Mouse (Mus musculus) heart, adult 9 months (tissue): ENCODE measurements around the gene Ccl6.

Source experiments
- DNase-seq, 2 experiments: peaks; one replicate each; pipeline ENCODE4 v3.0.0; 2022; ENCODE audit warnings: low spot score in 2 of 2

The Ccl6 gene

DNA sequence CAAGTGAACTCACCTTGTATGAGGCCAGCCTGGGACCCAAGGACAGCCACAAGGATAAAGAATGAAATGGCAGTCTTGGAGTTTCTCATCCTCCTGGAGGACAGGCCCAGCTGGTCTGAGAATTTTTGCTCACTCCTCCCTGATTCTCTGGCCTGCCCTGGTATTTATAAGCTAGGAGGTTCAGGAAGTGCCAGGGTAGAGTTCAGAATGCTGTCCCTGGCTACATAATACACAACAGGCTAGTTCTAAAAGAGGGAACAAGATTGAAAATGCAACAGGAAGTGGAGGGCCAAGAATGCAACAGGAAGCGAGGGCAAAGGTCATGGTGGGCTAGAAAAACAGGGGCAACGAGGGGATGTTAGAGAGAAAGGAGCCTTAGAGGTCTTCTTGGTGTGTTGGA lies at the start of gene Ccl6:
Gene Ccl6 (minus strand): TSS at position 235 of the 400 bp plus-strand sequence.
- DNase-seq, result peak in 1 of 2 experiments; percentile 37

GRCm38 (mm10) chr11:83641216-83641615 lies 48.3 kb upstream of the Ccl6 start:
- no peak for DNase-seq

GRCm38 (mm10) chr11:83640141-83640540 lies 47.3 kb upstream of the Ccl6 start:
- peak in 1 of 2 experiments; percentile 33 for DNase-seq

DNA sequence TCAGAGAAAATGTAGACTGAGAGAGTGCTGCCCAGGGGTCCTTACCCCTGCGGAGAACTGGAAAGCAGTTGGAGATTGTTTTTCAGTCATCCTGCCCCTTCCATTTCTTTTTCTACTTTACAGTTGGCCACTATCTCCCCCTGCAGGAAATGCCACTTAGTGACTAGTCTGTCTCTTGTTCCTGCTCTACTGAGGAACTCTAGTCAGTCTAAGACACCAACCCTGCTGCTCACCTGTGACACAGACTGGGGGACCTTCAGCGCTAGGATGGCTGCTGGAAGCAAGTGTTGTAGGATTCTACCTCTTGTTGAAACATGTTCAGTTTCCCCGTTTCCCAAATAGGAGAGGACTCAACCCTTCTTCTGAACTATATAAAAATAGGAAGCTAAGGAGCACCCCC lies 46.6 kb upstream of the Ccl6 start:
- DNase-seq, result no peak

DNA sequence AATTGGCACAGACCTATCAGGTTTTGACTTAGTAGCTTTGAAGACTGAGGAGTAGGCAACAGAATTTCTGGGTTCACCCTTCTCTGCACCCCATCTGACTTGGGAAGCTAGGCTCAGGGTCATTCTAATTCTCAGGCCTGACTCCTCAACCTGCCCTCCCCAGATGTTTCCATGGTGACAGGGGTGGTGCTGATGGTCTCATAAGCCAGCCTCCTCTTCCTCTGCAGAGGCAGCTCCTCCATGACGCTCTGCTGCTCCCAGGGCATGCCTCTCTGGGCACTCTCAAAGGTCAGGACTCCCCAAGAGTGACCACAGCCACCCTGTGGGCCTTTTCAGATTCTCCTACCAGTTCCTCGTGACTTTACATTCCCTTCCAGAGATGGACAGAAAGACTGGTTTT lies 46.0 kb upstream of the Ccl6 start:
- no peak for DNase-seq

- no peak for DNase-seq
These were observed 43.9 kb upstream of the Ccl6 start for GRCm38 (mm10) chr11:83636742-83637235.

- DNase-seq, result no peak
These were observed 42.0 kb upstream of the Ccl6 start for GRCm38 (mm10) chr11:83634898-83635297.

DNA sequence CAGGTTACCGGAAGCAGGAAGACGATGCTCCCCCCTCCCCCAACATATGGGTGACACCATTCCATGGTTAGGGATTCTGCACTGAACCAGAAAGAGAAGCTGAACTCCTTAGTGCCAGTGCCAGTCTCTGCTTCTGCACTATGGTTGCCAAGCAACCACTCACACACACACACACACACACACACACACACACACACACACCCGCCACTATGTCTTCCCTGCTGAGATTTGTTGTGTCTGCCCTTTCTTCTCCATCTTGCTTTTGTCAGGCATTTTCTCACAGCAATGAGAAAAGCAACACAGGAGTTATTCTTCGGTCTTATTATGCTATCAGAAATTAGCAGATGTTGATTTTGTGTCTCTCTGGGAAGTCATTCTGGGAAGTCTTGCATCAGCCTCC lies 41.5 kb upstream of the Ccl6 start:
- no peak for DNase-seq

GRCm38 (mm10) chr11:83632744-83633143 lies 39.9 kb upstream of the Ccl6 start:
- DNase-seq, result no peak

DNA sequence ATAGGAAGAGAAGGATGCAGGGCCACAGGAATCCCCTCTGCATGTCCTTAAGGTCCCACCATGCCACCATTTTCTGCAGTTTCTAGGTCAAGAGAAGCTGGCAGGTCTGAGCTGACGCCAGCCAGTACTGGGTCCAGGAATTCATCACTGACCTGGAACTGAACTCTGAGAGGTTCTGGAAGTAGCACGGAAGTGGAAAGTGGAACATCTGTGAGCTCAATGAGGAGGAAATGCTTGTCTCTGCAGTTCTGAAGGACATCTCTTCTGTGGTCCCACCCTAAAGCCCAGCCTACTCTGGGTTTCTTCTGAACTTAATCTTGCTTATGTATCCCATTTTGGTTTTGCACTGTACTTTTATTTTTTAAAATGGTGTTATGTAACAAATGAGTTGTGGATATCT lies 38.2 kb upstream of the Ccl6 start:
- DNase-seq, result peak in 1 of 2 experiments; percentile 51

GRCm38 (mm10) chr11:83630630-83631029 lies 37.7 kb upstream of the Ccl6 start:
- no peak for DNase-seq

GRCm38 (mm10) chr11:83628808-83629207 lies 35.9 kb upstream of the Ccl6 start:
- DNase-seq, result no peak

DNA sequence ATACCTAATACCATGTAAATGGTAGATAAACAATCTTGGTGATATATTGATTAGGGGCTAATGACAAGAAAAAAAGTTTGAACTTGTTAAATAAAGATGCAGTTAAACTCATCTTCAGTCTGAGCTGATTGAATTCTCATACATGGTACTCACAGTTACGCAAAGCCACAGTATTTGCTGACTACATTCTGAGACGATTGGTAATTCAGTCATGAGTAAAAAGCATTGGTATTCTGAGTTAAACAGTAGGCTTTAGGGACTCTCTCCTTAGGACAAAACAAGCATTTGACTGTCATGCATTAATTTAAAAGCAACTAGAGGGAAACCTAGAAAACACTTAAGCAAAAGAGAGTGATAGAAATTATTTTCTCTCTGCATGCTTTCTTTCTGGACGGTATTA lies 30.7 kb upstream of the Ccl6 start:
- no peak for DNase-seq

DNA sequence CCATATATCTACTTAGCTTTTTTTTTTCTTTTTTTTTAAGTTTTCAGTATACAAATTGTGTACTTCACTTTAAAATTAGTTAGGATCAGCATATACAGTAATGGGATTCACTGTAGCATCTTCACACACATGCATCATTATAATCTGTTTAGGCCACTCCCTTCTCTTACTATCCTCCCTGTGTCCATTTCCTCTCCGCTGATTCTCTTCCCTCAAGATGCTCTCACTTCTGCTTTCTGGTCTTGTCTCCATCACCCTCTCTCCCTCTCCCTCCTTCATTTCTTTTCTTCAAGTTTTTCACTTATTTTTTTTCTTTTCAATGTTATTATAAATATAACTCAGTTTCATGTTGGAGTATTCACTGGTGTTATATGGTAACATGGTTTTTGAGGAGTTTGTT lies 26.1 kb upstream of the Ccl6 start:
- no peak for DNase-seq

- no peak for DNase-seq
These were observed 25.4 kb upstream of the Ccl6 start for GRCm38 (mm10) chr11:83618238-83618637.

GRCm38 (mm10) chr11:83616586-83616985 lies 23.7 kb upstream of the Ccl6 start:
- DNase-seq, result no peak

DNA sequence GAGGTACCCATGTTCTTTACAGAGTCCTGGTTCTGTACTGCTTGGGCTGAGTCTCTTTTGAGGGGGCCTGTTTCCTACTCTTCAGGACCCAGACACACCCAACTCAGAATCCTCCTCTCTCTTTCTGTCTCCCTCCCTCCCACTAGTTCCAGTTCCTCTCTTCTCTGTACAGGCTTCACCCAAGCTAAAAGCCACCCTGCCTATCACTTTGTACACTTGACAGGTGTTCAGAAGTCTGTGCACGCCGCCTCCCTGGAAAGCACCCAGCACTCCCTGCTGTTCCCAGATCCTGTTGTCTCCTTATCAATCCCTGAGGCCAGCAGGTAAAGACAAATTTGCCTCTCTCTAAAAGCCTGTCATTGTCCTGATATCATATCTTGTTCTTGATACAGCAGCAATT lies 18.0 kb upstream of the Ccl6 start:
- no peak for DNase-seq

- DNase-seq, result no peak
These were observed 13.5 kb upstream of the Ccl6 start for GRCm38 (mm10) chr11:83606396-83606795.

DNA sequence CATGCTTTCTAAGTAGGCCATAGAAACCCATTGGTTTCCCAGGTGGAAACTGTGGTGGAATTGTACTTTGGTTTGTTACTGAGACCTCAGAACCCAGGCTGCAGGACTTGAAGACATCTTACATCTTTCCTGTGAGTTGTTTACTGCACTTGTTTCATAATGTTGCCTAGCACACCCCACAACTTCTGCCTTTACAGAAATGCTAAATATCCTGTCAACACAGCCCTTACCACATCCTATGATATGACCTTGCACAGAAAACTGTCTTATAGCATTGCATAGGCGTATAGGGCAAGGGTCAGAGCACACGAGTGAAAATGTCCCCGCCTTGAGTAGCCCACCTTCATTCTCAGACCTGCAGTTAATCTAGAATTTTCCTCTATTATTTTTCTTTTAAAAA lies 12.6 kb upstream of the Ccl6 start:
- DNase-seq, result no peak

DNA sequence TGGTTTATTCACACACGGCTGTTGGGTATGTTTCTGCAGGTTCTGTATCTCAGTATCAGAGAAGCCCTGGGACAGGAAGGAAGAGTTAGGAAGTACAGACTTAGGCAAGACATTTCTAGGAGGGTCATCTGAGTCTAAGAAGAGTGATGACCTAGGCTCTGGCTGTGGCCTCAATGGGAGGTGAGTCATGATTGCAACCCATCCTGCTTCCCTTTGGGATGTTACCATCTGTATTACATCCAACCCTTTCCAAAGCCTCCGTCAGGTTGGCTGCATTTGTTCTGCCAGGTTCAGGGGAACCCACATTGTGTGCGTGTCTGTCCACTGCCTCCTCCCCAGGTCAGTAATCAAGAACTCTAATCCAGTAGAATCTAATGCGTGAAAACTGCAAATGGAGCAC lies 11.8 kb upstream of the Ccl6 start:
- DNase-seq, result no peak

DNA sequence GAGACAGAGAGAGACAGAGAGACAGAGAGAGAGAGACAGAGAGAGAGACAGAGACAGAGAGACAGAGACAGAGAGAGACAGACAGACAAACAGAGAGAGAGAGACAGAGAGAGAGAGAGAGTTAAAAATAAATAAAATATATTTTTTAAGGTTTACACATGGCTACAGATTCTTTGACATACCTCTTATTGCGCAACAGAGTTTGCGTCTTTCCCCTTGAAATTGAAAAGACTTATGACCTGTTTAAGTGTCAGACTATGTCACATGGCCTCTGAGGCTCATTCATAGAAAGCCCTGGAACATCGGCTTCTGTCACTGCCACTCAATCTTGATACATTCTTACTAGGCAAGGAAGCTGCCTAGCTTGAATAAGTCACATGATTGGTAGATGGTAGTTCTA lies 10.5 kb upstream of the Ccl6 start:
- DNase-seq, result no peak

GRCm38 (mm10) chr11:83600576-83600975 lies 7.7 kb upstream of the Ccl6 start:
- no peak for DNase-seq

- no peak for DNase-seq
These were observed 6.1 kb upstream of the Ccl6 start for GRCm38 (mm10) chr11:83598991-83599390.

DNA sequence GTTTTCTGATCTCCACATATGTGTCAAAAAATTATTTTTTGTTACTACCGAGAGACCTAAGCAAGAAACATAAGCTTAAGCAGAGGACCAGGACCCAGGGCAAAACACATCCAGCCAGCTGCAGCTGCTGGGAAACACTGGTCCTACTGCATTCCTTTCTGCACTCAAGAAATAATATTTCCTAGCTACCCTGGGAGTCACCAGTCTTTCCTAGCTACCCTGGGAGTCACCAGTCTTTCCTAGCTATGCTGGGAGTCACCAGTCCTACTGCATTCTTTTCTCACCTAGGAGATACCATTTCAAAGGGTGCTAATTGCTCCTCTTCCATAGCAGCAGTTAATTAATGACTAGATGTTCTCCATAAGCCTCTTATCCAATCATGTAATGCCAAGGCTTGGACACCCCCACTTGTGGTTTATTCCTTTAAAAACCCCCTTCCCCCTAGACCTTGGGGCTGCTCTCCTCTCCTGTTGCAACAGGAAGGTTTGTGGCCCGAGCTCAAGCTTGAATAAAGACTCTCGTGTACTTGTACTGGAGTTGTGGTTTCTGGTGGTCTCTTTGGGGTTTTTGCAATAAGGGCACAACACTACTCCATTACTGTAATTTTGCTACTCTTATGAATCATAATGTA lies 5.4 kb upstream of the Ccl6 start:
- no peak for DNase-seq
